Mouse (Mus musculus): ENCODE results near the gene Lpar5. TPM values are rescaled to one million over a fixed set of nuclear protein-coding genes. Genes with fewer than 3 reads are reported as not detected.
"Not testable (repeated sequence)": the region's sequence is repeated elsewhere in the genome, so short reads cannot be mapped to it uniquely, and the experiment has no call there.

Lpar5 gene
- polyA plus RNA-seq, 1 experiment, result 2.5 TPM

DNA sequence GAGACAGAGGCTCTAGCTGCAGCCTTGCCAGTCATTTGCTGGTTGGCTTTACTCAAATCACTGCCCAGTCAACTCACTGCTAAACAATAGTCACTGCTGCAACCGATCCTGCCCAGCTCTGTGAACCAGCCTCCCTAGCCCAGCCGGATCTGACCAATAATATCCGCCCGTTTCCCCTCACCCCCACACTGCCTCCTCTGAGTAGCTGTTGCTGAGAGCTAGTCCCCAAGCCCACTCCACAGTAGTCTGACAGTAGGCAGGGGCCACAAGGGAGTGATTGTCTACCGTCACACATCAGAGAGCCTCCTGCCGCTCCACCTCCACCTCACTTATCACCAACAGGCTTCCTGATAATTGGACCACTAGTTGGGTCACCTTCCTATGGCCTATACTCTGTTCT, 6.2 kb upstream of the Lpar5 start:
- Histone ChIP-seq H3K4me3 (ENCODE audit: low read depth, low read length) (no peak overlapping the region), H3K9ac (ENCODE audit: low read depth, poor library complexity, severe bottlenecking) (no peak overlapping the region), H3K4me1 (ENCODE audit: control insufficient read depth, insufficient read depth, low read length) (peaks cover 3% of the 10 kb centered on the region), H3K27ac (ENCODE audit: insufficient read depth, low read length) (no peak overlapping the region), H3K27me3 (ENCODE audit: control insufficient read depth, insufficient read depth, low read length, poor library complexity, severe bottlenecking) (no peaks in the 10 kb centered on the region), H3K9me3 (replicated peaks; ENCODE audit: control insufficient read depth, insufficient read depth, low read length, poor library complexity, severe bottlenecking) (no peaks in the 10 kb centered on the region), H3K36me3 (ENCODE audit: control insufficient read depth, insufficient read depth, low read length, poor library complexity, severe bottlenecking) (no peaks in the 10 kb centered on the region)
- TF ChIP-seq EP300 (IDR thresholded peaks at IDR 0.05; ENCODE audit: insufficient read depth, low read depth, low read length), result no peak
- TF ChIP-seq POLR2A (IDR thresholded peaks at IDR 0.05; ENCODE audit: insufficient read depth, low read length), result no peak
- no peak for TF ChIP-seq CTCF (IDR thresholded peaks at IDR 0.05; ENCODE audit: low read depth, low read length)

DNA sequence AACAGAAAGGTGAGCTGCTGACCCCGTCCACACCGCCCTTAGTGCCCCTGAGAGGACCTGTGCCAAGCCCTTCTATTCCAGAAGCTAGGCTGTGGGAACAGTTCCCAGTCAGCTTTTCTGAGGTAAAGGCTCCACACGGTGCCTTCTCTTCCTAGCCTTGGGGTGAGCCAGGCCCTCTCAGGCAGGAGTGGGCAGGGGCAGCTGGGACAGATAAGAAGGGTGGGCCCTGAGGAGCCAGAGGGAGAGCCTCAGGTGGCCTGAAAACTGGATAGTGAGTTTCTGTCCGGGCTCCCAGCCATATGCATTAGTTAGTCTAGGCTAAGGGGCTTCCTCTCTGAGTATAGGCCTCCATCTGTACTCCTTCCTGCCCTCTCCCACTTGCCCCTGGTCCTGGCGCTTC, 5.2 kb upstream of the Lpar5 start:
- no peak overlapping the region for H3K27ac ChIP-seq (ENCODE audit: insufficient read depth, low read length)
- peaks cover 3% of the 10 kb centered on the region for H3K4me1 ChIP-seq (ENCODE audit: control insufficient read depth, insufficient read depth, low read length)
- no peaks in the 10 kb centered on the region for H3K36me3 ChIP-seq (ENCODE audit: control insufficient read depth, insufficient read depth, low read length, poor library complexity, severe bottlenecking)
- no peak overlapping the region for H3K9ac ChIP-seq (ENCODE audit: low read depth, poor library complexity, severe bottlenecking)
- TF ChIP-seq POLR2A (IDR thresholded peaks at IDR 0.05; ENCODE audit: insufficient read depth, low read length), result no peak
- TF ChIP-seq CTCF (IDR thresholded peaks at IDR 0.05; ENCODE audit: low read depth, low read length), result no peak
- no peak for TF ChIP-seq EP300 (IDR thresholded peaks at IDR 0.05; ENCODE audit: insufficient read depth, low read depth, low read length)
- no peaks in the 10 kb centered on the region for H3K9me3 ChIP-seq (replicated peaks; ENCODE audit: control insufficient read depth, insufficient read depth, low read length, poor library complexity, severe bottlenecking)
- no peak overlapping the region for H3K4me3 ChIP-seq (ENCODE audit: low read depth, low read length)
- no peaks in the 10 kb centered on the region for H3K27me3 ChIP-seq (ENCODE audit: control insufficient read depth, insufficient read depth, low read length, poor library complexity, severe bottlenecking)

DNA sequence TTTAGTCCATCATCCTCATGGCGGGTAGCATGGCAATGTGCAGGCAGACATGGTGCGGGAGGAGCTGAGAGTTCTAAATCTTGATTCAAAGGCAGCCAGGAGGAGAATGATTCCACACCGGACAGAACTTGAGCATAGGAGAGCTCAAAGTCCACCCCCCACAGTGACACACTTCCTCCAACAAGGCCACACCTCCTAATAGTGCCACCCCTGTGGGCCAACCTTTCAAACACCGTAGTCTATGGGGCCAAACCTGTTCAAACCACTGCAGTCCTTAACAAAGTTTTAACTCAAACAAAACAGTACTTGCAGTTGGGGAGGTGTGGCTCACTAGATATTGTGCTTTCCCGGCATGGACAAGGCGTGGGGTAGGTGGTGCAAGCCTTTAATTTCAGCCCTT, 3.8 kb upstream of the Lpar5 start:
- Histone ChIP-seq H3K9ac (ENCODE audit: low read depth, poor library complexity, severe bottlenecking) (no peak overlapping the region), H3K36me3 (ENCODE audit: control insufficient read depth, insufficient read depth, low read length, poor library complexity, severe bottlenecking) (no peaks in the 10 kb centered on the region), H3K27ac (ENCODE audit: insufficient read depth, low read length) (no peak overlapping the region), H3K27me3 (ENCODE audit: control insufficient read depth, insufficient read depth, low read length, poor library complexity, severe bottlenecking) (no peaks in the 10 kb centered on the region), H3K9me3 (replicated peaks; ENCODE audit: control insufficient read depth, insufficient read depth, low read length, poor library complexity, severe bottlenecking) (no peaks in the 10 kb centered on the region), H3K4me1 (ENCODE audit: control insufficient read depth, insufficient read depth, low read length) (peaks cover 3% of the 10 kb centered on the region), H3K4me3 (ENCODE audit: low read depth, low read length) (no peak overlapping the region)
- TF ChIP-seq EP300 (IDR thresholded peaks at IDR 0.05; ENCODE audit: insufficient read depth, low read depth, low read length) (no peak), CTCF (IDR thresholded peaks at IDR 0.05; ENCODE audit: low read depth, low read length) (no peak), POLR2A (IDR thresholded peaks at IDR 0.05; ENCODE audit: insufficient read depth, low read length) (no peak)

DNA sequence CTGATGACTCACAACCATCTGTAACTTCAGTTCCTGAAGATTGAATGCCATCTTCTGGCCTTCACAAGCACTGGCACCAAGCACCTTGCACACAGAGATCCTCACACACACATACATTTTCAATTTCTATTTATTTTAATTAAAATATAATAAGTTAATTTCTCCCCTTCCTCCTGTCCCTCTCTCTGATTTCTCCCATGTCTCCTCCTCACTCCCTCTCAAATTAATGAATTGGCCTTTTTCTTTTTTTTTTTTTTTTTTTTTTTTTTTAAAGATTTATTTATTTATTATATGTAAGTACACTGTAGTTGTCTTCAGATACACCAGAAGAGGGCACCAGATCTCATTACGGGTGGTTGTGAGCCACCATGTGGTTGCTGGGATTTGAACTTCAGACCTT, 2.5 kb upstream of the Lpar5 start:
- H3K27me3 ChIP-seq (ENCODE audit: control insufficient read depth, insufficient read depth, low read length, poor library complexity, severe bottlenecking); H3K36me3 ChIP-seq (ENCODE audit: control insufficient read depth, insufficient read depth, low read length, poor library complexity, severe bottlenecking); H3K9ac ChIP-seq (ENCODE audit: low read depth, poor library complexity, severe bottlenecking); H3K4me3 ChIP-seq (ENCODE audit: low read depth, low read length); H3K4me1 ChIP-seq (ENCODE audit: control insufficient read depth, insufficient read depth, low read length); H3K9me3 ChIP-seq (replicated peaks; ENCODE audit: control insufficient read depth, insufficient read depth, low read length, poor library complexity, severe bottlenecking); H3K27ac ChIP-seq (ENCODE audit: insufficient read depth, low read length): not testable (repeated sequence)

DNA sequence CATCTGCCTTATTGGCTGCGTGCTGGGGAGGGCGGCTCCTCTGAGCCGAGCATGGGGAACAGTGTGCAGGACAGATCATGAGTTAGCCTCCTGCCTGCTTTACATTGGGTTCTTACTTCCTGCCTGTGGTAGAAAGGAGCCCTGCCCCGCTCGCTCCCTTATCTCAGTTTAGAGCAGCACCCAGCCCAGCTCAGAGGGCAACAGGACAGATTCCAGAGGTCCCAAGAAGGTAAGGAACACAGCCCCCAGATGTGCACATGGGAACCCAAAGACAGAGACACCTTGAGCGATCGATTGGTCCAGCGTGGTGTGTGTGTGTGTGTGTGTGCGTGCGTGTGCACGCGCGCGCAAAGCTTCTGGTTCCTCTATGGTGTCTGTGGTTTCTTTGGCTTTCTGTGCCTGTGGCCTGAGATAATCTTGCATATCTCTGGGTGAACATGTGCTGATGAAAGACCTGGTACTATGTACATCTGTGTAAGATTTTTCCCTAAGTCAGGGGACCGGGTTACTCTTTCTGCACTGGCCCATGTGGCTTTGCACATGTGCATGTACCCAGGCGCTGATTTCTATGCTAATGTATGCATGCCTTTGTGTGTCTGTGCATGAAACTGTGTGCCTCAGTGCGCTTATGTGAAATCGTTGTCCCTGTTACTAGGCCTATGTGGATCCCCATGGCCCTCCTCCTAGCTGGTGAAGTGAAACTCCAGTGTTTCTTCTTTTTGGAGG, 3.6 kb downstream of the Lpar5 start:
- Histone ChIP-seq H3K27ac (ENCODE audit: insufficient read depth, low read length) (0 out of 2 replicates have a peak overlapping the region, but pooled peaks have one; percentile 2), H3K27me3 (ENCODE audit: control insufficient read depth, insufficient read depth, low read length, poor library complexity, severe bottlenecking) (no peaks in the 10 kb centered on the region), H3K9me3 (replicated peaks; ENCODE audit: control insufficient read depth, insufficient read depth, low read length, poor library complexity, severe bottlenecking) (no peaks in the 10 kb centered on the region), H3K4me1 (ENCODE audit: control insufficient read depth, insufficient read depth, low read length) (peaks cover 2% of the 10 kb centered on the region), H3K36me3 (ENCODE audit: control insufficient read depth, insufficient read depth, low read length, poor library complexity, severe bottlenecking) (no peaks in the 10 kb centered on the region), H3K9ac (ENCODE audit: low read depth, poor library complexity, severe bottlenecking) (no peak overlapping the region), H3K4me3 (ENCODE audit: low read depth, low read length) (peak overlapping the region; percentile 36)
- no peak for TF ChIP-seq POLR2A (IDR thresholded peaks at IDR 0.05; ENCODE audit: insufficient read depth, low read length)
- TF ChIP-seq CTCF (IDR thresholded peaks at IDR 0.05; ENCODE audit: low read depth, low read length), result no peak
- no peak for TF ChIP-seq EP300 (IDR thresholded peaks at IDR 0.05; ENCODE audit: insufficient read depth, low read depth, low read length)

DNA sequence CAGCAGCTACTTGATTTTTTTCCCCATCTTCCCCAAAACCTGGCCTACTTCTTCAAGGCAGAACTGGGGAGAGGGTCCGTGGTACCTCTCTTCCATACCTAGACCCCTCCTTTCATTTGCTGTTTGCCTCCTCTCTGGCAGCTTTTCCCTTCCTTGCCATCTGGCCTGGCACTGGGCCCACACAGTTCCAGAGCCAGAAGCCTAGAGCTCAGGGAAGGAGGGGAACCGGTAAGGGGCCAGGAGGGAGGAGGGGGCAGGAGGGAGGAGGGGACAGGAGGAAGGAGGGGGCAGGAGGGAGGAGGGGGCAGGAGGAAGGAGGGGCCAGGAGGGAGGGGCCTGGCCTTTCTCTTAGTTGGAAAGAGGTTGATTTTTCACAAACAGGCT, 4.2 kb downstream of the Lpar5 start:
- H3K36me3 ChIP-seq (ENCODE audit: control insufficient read depth, insufficient read depth, low read length, poor library complexity, severe bottlenecking), result no peaks in the 10 kb centered on the region
- TF ChIP-seq EP300 (IDR thresholded peaks at IDR 0.05; ENCODE audit: insufficient read depth, low read depth, low read length) (no peak), CTCF (IDR thresholded peaks at IDR 0.05; ENCODE audit: low read depth, low read length) (no peak), POLR2A (IDR thresholded peaks at IDR 0.05; ENCODE audit: insufficient read depth, low read length) (no peak)
- no peaks in the 10 kb centered on the region for H3K27me3 ChIP-seq (ENCODE audit: control insufficient read depth, insufficient read depth, low read length, poor library complexity, severe bottlenecking)
- H3K4me1 ChIP-seq (ENCODE audit: control insufficient read depth, insufficient read depth, low read length), result peaks cover 2% of the 10 kb centered on the region
- no peak overlapping the region; the same call in 1 of the 2 replicates for H3K4me3 ChIP-seq (ENCODE audit: low read depth, low read length)
- H3K9me3 ChIP-seq (replicated peaks; ENCODE audit: control insufficient read depth, insufficient read depth, low read length, poor library complexity, severe bottlenecking), result no peaks in the 10 kb centered on the region
- H3K27ac ChIP-seq (ENCODE audit: insufficient read depth, low read length), result 0 out of 2 replicates have a peak overlapping the region, but pooled peaks have one; percentile 2
- no peak overlapping the region for H3K9ac ChIP-seq (ENCODE audit: low read depth, poor library complexity, severe bottlenecking)
